1 mouse cellular context compared by ENCODE assay signal in the genomic region with DNA sequence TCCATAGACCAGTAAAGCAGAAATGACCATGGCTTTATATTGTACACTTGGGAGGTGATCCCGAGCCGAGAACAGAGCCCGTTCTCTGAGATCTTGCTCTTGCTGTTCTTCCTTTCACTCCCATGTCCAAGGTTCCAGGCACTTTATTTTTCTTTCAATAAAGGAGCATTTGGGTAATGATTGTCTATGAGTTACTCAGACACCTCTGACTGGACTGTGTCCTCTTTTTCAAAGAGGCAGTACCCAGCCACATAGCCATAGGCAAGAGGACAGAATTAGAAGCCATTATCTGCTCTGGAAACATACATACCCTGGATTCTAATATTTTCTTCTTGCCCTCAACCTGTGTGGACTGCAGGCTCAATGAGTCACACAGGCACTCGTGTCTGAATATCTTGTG.
TF ChIP-seq lines count a peak whose summit lies in the region.

No protein-coding gene starts in this region.

TF ChIP-seq in C2C12, 6 proteins besides CTCF, POLR2A, EP300 and RAD21 (continued from another document):
- no peak for TF ChIP-seq CEBPB (IDR thresholded peaks at IDR 0.05; ENCODE audit: low read depth)
TF ChIP-seq in C2C12: peak in this region for 0.
